Mouse (Mus musculus): ENCODE results near the gene Nmnat2. TPM values are rescaled to one million over a fixed set of nuclear protein-coding genes. Genes with fewer than 3 reads are reported as not detected.
"Not testable (repeated sequence)": the region's sequence is repeated elsewhere in the genome, so short reads cannot be mapped to it uniquely, and the experiment has no call there.

Nmnat2 gene
- total RNA-seq, 2 experiments from 2014 or later, result 124 to 128 TPM

DNA sequence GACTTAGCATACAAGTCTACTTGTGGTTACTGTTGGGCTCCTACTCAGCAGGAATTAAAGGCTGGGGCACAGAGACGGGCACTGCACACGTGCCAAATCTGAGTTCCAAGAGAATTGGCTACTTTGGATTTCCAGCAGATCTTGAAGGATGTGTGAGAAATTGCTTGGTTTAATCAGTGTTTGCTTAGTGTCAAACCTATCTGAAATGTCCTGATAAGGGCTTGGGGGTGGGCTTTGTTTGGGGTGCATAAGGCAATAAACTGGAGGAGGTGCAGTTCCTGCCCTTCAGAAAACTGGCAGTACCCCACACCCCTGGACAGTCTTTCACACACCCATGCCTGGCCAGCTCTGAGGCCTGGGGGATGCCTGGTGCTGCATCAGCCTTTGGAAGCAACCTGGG is 94.7 kb downstream of the Nmnat2 start:
- DNase-seq (ENCODE audit: extremely low spot score in 1 of 2, low spot score in 1 of 2), result no peak

- DNase-seq (ENCODE audit: extremely low spot score in 1 of 2, low spot score in 1 of 2), result no peak
These were observed 96.7 kb downstream of the Nmnat2 start for GRCm38 (mm10) chr1:153051474-153051873.

DNA sequence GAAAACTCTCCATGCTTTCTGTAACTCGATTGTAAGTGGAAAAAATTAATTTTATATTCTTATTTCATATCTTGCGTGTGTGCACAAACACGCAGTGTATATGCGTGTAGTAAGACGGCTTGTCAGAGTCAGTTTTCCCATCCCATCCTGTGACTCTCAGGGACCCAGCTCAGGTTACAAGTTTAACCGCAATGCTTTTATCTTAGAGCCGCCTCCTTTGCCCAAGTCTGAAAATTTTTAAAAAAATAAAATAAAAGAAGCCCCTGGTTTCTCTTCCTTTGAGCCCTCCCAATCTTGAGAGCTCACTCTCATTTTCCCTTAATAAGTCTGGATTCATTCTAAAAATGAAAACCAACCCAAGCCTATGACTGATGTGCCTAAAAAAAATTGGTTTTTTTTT is 98.8 kb downstream of the Nmnat2 start:
- no peak for DNase-seq (ENCODE audit: extremely low spot score in 1 of 2, low spot score in 1 of 2)

- DNase-seq (ENCODE audit: extremely low spot score in 1 of 2, low spot score in 1 of 2), result no peak
These were observed 99.5 kb downstream of the Nmnat2 start for GRCm38 (mm10) chr1:153054112-153054821.

- no peak for DNase-seq (ENCODE audit: extremely low spot score in 1 of 2, low spot score in 1 of 2)
These were observed 103.5 kb downstream of the Nmnat2 start for GRCm38 (mm10) chr1:153058290-153058689.

- DNase-seq (ENCODE audit: extremely low spot score in 1 of 2, low spot score in 1 of 2), result no peak
These were observed 104.8 kb downstream of the Nmnat2 start for GRCm38 (mm10) chr1:153059626-153060025.

- DNase-seq (ENCODE audit: extremely low spot score in 1 of 2, low spot score in 1 of 2), result no peak
These were observed 107.8 kb downstream of the Nmnat2 start for GRCm38 (mm10) chr1:153062547-153062946.

DNA sequence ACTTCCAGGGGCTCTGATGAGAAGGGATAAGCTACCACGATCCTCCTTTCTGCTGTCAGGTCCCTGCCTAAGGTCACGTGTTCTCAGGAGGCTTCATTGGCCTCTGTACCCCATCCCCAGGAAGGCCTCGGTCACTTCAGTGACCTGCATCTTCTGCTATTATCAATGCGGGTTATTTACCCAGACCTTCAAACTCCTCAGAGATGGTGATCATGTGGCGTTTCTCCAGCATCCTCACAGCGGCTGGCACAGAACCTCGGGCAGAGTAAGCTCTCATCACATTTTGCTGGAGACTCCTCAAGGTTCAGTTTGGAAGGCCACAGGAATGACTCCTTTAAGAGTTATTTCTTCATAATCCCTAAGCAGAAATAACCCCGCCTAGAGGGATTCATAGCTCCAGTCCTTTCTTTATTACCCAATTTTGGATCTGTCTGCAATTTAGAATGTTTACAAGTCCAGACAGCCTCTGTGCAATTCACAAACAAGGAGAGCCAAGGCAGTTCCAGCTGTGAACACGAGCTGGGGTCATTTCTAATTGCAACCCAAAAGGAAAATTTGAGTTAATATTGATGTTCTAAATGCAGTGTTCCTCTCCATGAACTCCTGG is 110.1 kb downstream of the Nmnat2 start:
- DNase-seq (ENCODE audit: extremely low spot score in 1 of 2, low spot score in 1 of 2), result no peak

DNA sequence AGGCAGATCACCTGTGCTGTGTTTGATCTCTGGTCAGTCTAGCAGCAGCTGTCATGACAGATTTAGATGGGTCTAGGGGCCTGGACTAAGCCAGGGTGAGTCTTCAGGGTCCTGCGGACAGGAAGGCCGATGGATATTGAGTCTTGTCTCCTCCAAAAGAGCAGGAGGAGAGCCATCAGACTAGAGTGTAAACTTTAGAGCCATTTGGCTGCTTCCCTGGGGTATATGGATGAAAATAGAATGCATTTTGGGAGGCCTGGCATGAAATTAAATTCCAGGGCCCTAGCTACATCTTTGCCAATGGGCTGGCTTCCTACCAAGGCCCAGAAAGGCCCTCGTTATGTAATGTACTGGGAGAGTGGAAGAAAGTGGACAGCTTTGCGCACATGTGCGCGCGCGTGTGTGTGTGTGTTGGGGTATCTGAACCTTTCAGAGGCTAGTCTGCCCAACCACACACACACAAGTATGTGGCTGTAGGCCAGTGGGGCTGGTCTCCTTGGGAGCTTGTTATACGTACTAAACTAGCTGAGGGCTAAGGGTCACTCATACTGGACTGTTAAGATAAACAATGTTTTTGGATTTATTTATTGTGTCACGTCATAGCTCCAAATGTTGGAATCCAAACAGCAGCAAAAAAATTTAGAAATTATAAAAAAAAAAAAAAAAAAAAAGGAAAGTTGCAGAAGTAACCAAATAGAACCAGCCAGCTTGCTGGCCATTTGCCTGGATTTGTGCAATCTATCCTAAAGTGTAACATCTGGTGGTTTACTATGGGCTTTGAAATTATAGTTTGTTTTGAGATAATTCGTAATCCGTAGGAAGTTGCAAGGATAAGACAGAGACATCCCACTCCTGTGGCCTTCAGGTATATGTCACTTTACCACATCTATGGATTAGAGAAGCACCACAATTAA is 110.9 kb downstream of the Nmnat2 start:
- no peak for DNase-seq (ENCODE audit: extremely low spot score in 1 of 2, low spot score in 1 of 2)

GRCm38 (mm10) chr1:153066387-153066781 is 111.6 kb downstream of the Nmnat2 start:
- no peak for DNase-seq (ENCODE audit: extremely low spot score in 1 of 2, low spot score in 1 of 2)

GRCm38 (mm10) chr1:153071563-153071962 is 116.8 kb downstream of the Nmnat2 start:
- no peak for DNase-seq (ENCODE audit: extremely low spot score in 1 of 2, low spot score in 1 of 2)

DNA sequence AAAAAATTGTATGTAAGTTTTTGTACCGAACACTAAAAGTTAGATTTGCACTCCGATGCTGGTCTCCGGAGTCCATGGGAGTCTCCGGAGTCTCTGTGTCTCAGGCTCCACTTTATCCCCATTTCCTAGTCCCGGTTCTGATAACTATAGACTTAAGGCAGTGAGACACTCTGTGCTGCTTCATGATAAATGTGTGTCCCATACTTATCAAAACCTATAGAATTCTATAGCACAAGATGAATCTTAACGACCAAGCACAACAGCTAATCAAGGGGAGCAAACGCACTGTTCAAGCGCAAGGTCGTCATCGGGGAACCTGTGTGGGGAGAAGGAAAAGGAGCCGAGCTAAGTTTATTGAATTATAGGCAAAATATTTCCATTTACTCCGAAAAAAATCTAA is 117.2 kb downstream of the Nmnat2 start:
- DNase-seq (ENCODE audit: extremely low spot score in 1 of 2, low spot score in 1 of 2), result no peak

- no peak for DNase-seq (ENCODE audit: extremely low spot score in 1 of 2, low spot score in 1 of 2)
These were observed 117.9 kb downstream of the Nmnat2 start for GRCm38 (mm10) chr1:153072711-153073110.

- DNase-seq (ENCODE audit: extremely low spot score in 1 of 2, low spot score in 1 of 2), result no peak
These were observed 118.6 kb downstream of the Nmnat2 start for GRCm38 (mm10) chr1:153073441-153073840.

DNA sequence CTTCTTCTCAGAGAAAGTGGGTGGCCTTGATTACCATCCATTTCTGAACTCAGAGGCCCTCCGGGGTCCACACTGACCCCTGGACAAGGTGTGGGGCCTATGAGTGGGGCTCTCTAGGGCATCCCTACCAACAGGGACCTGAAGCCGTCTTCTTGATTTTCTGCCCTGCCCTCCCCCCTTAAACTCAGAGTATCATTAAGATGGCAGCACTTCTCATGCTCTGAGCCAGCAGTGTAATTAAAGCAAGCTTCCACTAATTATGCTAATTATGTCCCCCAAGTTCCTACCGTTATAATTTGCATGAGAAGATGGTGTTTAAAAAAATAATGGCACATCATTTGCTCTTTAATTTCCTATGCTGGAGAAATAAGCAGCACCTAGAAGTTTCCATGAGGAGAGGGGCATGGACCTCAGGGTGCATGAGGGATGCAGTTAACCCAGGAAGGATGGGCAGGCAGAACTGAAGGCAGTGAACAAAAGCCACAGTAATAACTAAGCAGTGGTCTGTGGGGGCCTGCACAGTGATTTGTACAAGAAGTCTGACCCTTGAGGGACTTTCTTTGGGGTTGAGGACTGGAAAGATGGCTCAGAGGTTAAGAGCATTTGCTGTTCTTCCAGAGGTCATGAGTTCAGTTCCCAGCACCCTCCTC is 120.4 kb downstream of the Nmnat2 start:
- no peak for DNase-seq (ENCODE audit: extremely low spot score in 1 of 2, low spot score in 1 of 2)

GRCm38 (mm10) chr1:153075955-153076354 is 121.2 kb downstream of the Nmnat2 start:
- no peak for DNase-seq (ENCODE audit: extremely low spot score in 1 of 2, low spot score in 1 of 2)

DNA sequence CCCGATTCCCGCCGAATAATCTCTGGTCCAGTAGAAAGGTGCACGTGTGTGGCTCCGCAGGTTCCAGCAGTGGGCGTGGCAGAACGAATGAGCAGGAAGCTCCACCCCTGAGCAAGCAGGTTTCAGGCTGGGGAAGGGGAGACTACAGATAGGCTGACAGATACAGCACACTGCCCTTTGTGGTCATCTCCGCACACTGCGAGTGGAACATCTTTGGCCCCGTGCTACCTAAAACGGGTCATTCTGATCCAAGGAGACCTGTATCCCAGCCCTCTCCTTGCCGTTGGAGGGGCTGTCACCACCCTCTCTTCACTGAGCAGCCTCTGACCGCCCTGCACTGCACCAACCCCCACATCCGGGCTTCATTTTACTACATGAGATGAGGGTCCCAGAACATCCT is 128.4 kb downstream of the Nmnat2 start:
- not testable (repeated sequence) for DNase-seq (ENCODE audit: extremely low spot score in 1 of 2, low spot score in 1 of 2)

DNA sequence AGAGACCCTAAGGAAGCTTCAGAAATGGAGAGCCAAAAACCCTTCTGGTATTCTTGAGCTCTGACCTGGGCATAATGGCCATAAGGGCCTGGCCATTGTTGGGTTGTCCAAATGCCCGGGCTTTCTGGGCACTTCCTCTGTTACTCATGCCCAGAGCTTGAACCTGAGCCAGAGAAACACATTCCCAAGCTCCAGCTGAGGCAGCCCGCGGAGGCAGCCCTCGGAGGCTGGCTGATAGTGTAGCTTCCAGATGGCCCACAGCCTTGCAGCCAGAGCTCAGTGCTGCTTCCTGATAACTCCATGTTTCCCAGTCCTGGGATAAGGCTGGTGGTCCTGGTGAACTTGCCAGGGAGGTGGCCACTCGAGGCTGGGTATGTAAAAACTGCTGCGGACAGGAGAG is 129.4 kb downstream of the Nmnat2 start:
- peak in 1 of 2 experiments; percentile 23 for DNase-seq (ENCODE audit: extremely low spot score in 1 of 2, low spot score in 1 of 2)

DNA sequence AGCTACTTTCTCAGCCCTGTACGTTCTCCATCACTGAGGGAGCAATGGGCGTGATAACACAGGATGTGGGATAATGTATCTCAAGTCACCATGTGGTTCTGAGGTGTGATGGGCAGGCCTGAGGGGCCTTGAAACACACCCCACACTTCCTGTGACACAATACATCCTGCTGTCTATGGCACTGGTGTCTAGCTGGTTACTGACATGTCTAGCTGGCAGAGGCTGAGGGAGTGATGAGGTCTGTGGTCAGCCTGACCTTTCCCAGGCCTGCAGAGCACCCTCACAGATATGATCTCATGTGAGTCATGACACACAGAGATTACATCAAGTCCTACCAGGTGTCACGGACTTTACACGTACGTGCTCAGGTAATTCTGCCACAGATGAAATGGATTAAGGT is 130.4 kb downstream of the Nmnat2 start:
- DNase-seq (ENCODE audit: extremely low spot score in 1 of 2, low spot score in 1 of 2), result no peak

DNA sequence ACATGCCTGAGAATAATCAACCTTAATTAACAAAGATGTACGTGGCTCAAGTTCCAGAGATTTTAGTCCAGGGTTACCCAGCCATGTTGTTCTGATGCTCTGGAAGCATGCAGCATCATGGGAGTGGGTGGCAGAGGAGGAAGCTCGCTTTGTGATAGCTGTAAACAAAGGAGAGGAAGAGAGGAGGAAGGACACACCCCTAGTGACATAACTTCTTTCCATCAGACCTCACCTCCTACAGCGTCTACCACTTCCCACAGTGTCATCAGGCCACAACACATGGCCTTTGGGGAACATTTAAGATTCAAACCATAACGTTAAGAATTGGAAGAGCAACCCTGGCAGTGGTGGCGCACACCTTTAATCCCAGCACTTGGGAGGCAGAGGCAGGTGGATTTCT is 133.0 kb downstream of the Nmnat2 start:
- no peak for DNase-seq (ENCODE audit: extremely low spot score in 1 of 2, low spot score in 1 of 2)

DNA sequence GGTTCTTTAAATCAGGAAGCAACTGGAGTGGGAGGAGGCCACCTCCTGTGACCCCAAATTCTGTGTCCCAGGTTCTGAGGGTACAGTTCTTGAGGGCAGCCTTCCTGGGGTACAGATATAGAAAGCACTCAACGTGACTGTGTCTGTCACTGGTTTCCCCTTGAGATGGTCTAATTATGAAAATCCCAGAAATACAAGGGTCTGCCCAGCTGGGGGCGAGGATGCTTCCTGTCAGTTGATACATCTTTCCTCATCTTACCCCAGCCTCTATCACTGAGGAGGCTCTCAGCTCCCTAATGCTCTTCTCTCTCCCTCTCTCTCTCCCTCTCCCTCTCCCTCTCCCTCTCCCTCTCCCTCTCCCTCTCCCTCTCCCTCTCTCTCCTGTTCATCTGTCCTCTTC is 135.3 kb downstream of the Nmnat2 start:
- no peak for DNase-seq (ENCODE audit: extremely low spot score in 1 of 2, low spot score in 1 of 2)

All from layer of hippocampus, postnatal 25 days (tissue).